ENCODE assay signal across 7 mouse cellular contexts in genomic region chr3:95124972-95125371, GRCm38 (mm10). TPM values are rescaled to one million over a fixed set of nuclear protein-coding genes. Genes with fewer than 3 reads are reported as not detected.
DNase-seq lines count a peak whose midpoint lies in the region; ATAC-seq and TF ChIP-seq lines count a peak whose summit lies in the region.

No protein-coding gene starts in this region.

- peaks cover 7% of the 10 kb centered on the region; the same call in 1 of the 2 replicates for H3K36me3 ChIP-seq in lung, postnatal 0 days (ENCODE audit: insufficient read depth, low read length)

- TF ChIP-seq EP300 in lung, postnatal 0 days (IDR thresholded peaks at IDR 0.05) = no peak

- no peaks in the 10 kb centered on the region for H3K27me3 ChIP-seq in lung, postnatal 0 days (replicated peaks; ENCODE audit: insufficient read depth, low read length)

- no peak for TF ChIP-seq POLR2A in brain, embryonic 14.5 days (IDR thresholded peaks at IDR 0.05; ENCODE audit: borderline replicate concordance, extremely low read depth, insufficient read depth, insufficient read length, poor library complexity, severe bottlenecking)

- H3K4me3 ChIP-seq in lung, postnatal 0 days (ENCODE audit: low read depth, low read length) = no peak overlapping the region

- WGBS in lung, postnatal 0 days = 7% methylated on average over 5 of the region's 5 CpGs

- peak; percentile 78 for ATAC-seq in lung, postnatal 0 days

- H3K9me3 ChIP-seq in lung, postnatal 0 days (ENCODE audit: low read length) = no peaks in the 10 kb centered on the region

- H3K27ac ChIP-seq in lung, postnatal 0 days (ENCODE audit: low read length) = peak overlapping the region; percentile 66

- peak; percentile 61 to 69 for DNase-seq in layer of hippocampus, postnatal 10 days (ENCODE audit: low spot score in 2 of 2)
- DNase-seq in layer of hippocampus, postnatal 14 days (ENCODE audit: low spot score in 2 of 2) = no peak
- peak; percentile 77 for DNase-seq in brain, embryonic 14.5 days (ENCODE audit: low read depth)
- peak; percentile 79 to 82 for DNase-seq in gastrocnemius, adult 8-10 months (ENCODE audit: low spot score in 2 of 2)
- DNase-seq in lung, postnatal 0 days (ENCODE audit: low spot score) = peak; percentile 86
- DNase-seq in natural killer cell, adult 2 months (ENCODE audit: low spot score in 2 of 2) = no peak
- no peak for DNase-seq in spleen, postnatal 10 days (ENCODE audit: low spot score in 2 of 2)

- 0 out of 2 replicates have a peak overlapping the region, but pooled peaks have one; percentile 5 for H3K9ac ChIP-seq in lung, postnatal 0 days (replicated peaks; ENCODE audit: low read depth)

- no peak for TF ChIP-seq CTCF in brain, embryonic 14.5 days (IDR thresholded peaks at IDR 0.05; ENCODE audit: borderline replicate concordance, extremely low read depth, insufficient read depth, insufficient read length)
- TF ChIP-seq CTCF in lung, postnatal 0 days (IDR thresholded peaks at IDR 0.05) = no peak

- H3K4me2 ChIP-seq in lung, postnatal 0 days (replicated peaks; ENCODE audit: low read depth, low read length) = 0 out of 2 replicates have a peak overlapping the region, but pooled peaks have one; percentile 8

- peaks cover 8% of the 10 kb centered on the region; the same call in 1 of the 2 replicates for H3K4me1 ChIP-seq in lung, postnatal 0 days (ENCODE audit: insufficient read depth, low read depth, low read length)

RNA-seq across cellular contexts. Expression of gene Tmod4, which starts 0.7 kb away (rescaled TPM):
- under 1 TPM in 1 of 2 experiments, not detected in 1; 0.85 TPM for total RNA-seq in layer of hippocampus, postnatal 10 days (2021)
- total RNA-seq in layer of hippocampus, postnatal 14 days (2021) = 1 to 10 TPM in 1 of 2 experiments, under 1 TPM in 1; 0.83 to 1.5 TPM
- polyA plus RNA-seq in brain, embryonic 14.5 days (2012; rRNA removed) = 1.5 and 2.1 TPM in 2 replicates
- 100 to 1,000 TPM; 688 to 884 (median 752) TPM for total RNA-seq in gastrocnemius, adult 8-10 months (2022)
- polyA plus RNA-seq in lung, postnatal 0 days (2015; fragmentation: Nextera tagmentation; extraction: Ambion mirVana) = 2.0 and 2.9 TPM in 2 replicates

RNA-seq across cellular contexts. Expression of gene Scnm1, which starts 8.8 kb away (rescaled TPM):
- total RNA-seq in layer of hippocampus, postnatal 10 days (2021) = 10 to 100 TPM; 37.5 to 41.8 TPM
- total RNA-seq in layer of hippocampus, postnatal 14 days (2021) = 10 to 100 TPM; 39.6 to 41.2 TPM
- 101 and 136 TPM in 2 replicates for polyA plus RNA-seq in brain, embryonic 14.5 days (2012; rRNA removed)
- total RNA-seq in gastrocnemius, adult 8-10 months (2022) = 10 to 100 TPM; 24.9 to 37.2 (median 33.4) TPM
- 51.8 and 54.1 TPM in 2 replicates for polyA plus RNA-seq in lung, postnatal 0 days (2015; fragmentation: Nextera tagmentation; extraction: Ambion mirVana)

RNA-seq across cellular contexts. Expression of gene Lysmd1, which starts 8.9 kb away (rescaled TPM):
- 10 to 100 TPM; 22.4 to 24.6 TPM for total RNA-seq in layer of hippocampus, postnatal 10 days (2021)
- total RNA-seq in layer of hippocampus, postnatal 14 days (2021) = 10 to 100 TPM; 22.5 to 22.8 TPM
- polyA plus RNA-seq in brain, embryonic 14.5 days (2012; rRNA removed) = 23.7 and 27.4 TPM in 2 replicates
- total RNA-seq in gastrocnemius, adult 8-10 months (2022) = 1 to 10 TPM; 6.3 to 8.2 (median 7.3) TPM
- 13.3 and 14.0 TPM in 2 replicates for polyA plus RNA-seq in lung, postnatal 0 days (2015; fragmentation: Nextera tagmentation; extraction: Ambion mirVana)

RNA-seq across cellular contexts. Expression of gene Vps72, which starts 14.2 kb away (rescaled TPM):
- 10 to 100 TPM; 44.4 to 47.7 TPM for total RNA-seq in layer of hippocampus, postnatal 10 days (2021)
- total RNA-seq in layer of hippocampus, postnatal 14 days (2021) = 10 to 100 TPM; 40.8 to 45.3 TPM
- 159 and 173 TPM in 2 replicates for polyA plus RNA-seq in brain, embryonic 14.5 days (2012; rRNA removed)
- total RNA-seq in gastrocnemius, adult 8-10 months (2022) = 10 to 100 TPM; 51.9 to 96.7 (median 73.1) TPM
- 82.9 and 84.0 TPM in 2 replicates for polyA plus RNA-seq in lung, postnatal 0 days (2015; fragmentation: Nextera tagmentation; extraction: Ambion mirVana)

RNA-seq across cellular contexts. Expression of gene Tnfaip8l2, which starts 17.2 kb away (rescaled TPM):
- total RNA-seq in layer of hippocampus, postnatal 10 days (2021) = 1 to 10 TPM; 3.0 TPM
- total RNA-seq in layer of hippocampus, postnatal 14 days (2021) = 1 to 10 TPM; 2.3 to 3.0 TPM
- 2.3 and 2.4 TPM in 2 replicates for polyA plus RNA-seq in brain, embryonic 14.5 days (2012; rRNA removed)
- under 1 TPM; 0.25 to 0.35 (median 0.29) TPM for total RNA-seq in gastrocnemius, adult 8-10 months (2022)
- polyA plus RNA-seq in lung, postnatal 0 days (2015; fragmentation: Nextera tagmentation; extraction: Ambion mirVana) = 9.0 and 9.7 TPM in 2 replicates

Comparison
In these comparisons a context has a peak if more than half of its experiments do, and no peak if none do; other contexts are left out.
1. DNase-seq: peak in layer of hippocampus, postnatal 10 days (2 of 2), brain, embryonic 14.5 days (single experiment), gastrocnemius, adult 8-10 months (2 of 2) and lung, postnatal 0 days (single experiment); none in layer of hippocampus, postnatal 14 days (0 of 2), natural killer cell, adult 2 months (0 of 2) and spleen, postnatal 10 days (0 of 2).
2. RNA of gene Tmod4, which starts 0.7 kb away (total RNA-seq): 688 to 884 TPM in gastrocnemius, adult 8-10 months; 0.83 to 1.5 TPM in layer of hippocampus, postnatal 14 days and 0.85 TPM in layer of hippocampus, postnatal 10 days; every median in the first group is over 100 times any median in the second.